Mouse (Mus musculus): Measurements from ENCODE around the gene Flt3. TPM values are rescaled to one million over a fixed set of nuclear protein-coding genes. Genes with fewer than 3 reads are reported as not detected.
A peak's percentile ranks its signal among the peaks of the same experiment; 100 is the strongest.

The Flt3 gene
- polyA plus RNA-seq, 1 experiment from 2014 or later: 0.14 TPM

DNA sequence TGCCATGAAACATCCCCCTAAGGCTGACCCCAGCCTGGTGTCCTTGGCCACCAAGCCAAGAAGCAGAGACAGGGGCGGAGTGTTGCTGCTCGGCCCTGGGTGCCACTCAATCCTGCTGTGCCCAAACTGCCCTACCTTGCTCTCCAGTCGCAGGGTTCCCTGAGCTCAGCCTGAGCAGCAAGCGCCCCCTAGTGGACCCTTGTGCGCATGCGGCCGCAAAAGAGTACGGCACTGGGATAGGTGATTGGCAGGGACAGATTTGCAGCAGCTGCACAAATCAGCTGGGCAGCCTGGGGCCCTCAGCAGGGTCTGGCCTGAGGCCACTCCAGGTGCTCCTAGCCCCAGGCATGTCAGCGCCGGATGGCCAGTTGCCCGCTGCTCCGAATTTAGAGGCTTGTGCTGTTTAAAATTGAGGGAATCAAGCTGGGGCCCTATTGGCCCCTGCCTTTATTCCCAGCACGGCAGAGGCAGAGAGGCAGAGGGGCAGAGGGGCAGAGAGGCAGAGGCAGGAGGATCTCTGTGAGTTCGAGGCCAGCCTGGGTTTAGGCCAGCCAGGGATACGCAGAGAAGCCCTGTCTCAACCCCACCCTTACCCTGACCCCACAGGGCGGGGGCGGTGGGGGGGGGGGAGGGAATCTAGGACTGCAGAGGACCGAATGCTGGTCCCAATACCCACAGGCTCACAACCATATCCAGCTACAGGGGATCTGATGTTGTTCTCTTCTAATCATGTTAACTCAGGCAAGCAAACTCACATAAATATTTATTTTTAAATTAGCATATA is 107.0 kb downstream of the Flt3 start:
- H3K4me2 ChIP-seq: no peak overlapping the region
- no peaks in the 10 kb centered on the region for H3K36me3 ChIP-seq
- no peaks in the 10 kb centered on the region for H3K9me3 ChIP-seq
- 21% methylated on average over 18 of the region's 18 CpGs for WGBS
- no peak overlapping the region for H3K27ac ChIP-seq
- peak; percentile 55; the same call in 1 of the 2 replicates for ATAC-seq (ENCODE audit: insufficient number of reproducible peaks, low FRiP score, low TSS enrichment, low read depth)
- H3K4me1 ChIP-seq: peaks cover 7% of the 10 kb centered on the region
- no peak overlapping the region for H3K4me3 ChIP-seq
- no peak overlapping the region for H3K9ac ChIP-seq
- peaks cover 60% of the 10 kb centered on the region for H3K27me3 ChIP-seq

DNA sequence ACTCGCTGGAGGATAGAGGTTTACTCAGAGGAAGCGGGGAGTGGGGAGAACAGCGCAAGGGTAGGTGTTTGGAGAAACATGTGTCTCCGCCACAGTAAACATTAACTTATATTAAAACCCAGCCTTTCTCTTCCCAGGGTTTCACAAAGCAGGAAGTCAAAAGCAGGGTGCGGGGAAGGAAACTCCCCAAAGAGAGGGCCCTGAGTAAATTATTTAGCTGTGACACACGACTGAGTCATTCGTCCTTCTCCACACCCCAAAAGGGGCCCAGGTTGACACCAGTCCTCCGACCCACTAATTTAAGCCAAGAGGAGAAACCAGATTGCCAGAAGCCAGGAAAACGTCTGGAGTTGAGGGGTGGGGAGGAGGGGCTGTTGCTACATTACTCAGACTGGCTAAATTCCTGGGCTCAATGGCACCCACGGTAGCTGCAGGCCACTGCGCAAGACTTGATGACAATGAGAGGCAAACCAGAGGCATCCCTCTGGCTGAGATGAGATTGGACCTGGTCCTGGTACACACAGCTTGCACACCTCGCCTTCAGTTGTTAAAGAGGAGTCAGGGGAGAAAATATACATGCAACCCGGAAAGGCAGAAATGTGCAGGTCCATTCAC is 107.7 kb downstream of the Flt3 start:
- Histone ChIP-seq H3K4me3 (no peak overlapping the region), H3K9ac (no peak overlapping the region), H3K27me3 (peaks cover 53% of the 10 kb centered on the region), H3K9me3 (no peaks in the 10 kb centered on the region), H3K4me1 (peaks cover 7% of the 10 kb centered on the region), H3K36me3 (no peaks in the 10 kb centered on the region), H3K27ac (no peak overlapping the region), H3K4me2 (no peak overlapping the region)
- no peak for ATAC-seq (ENCODE audit: insufficient number of reproducible peaks, low FRiP score, low TSS enrichment, low read depth)
- 34% methylated on average over 13 of the region's 13 CpGs for WGBS

DNA sequence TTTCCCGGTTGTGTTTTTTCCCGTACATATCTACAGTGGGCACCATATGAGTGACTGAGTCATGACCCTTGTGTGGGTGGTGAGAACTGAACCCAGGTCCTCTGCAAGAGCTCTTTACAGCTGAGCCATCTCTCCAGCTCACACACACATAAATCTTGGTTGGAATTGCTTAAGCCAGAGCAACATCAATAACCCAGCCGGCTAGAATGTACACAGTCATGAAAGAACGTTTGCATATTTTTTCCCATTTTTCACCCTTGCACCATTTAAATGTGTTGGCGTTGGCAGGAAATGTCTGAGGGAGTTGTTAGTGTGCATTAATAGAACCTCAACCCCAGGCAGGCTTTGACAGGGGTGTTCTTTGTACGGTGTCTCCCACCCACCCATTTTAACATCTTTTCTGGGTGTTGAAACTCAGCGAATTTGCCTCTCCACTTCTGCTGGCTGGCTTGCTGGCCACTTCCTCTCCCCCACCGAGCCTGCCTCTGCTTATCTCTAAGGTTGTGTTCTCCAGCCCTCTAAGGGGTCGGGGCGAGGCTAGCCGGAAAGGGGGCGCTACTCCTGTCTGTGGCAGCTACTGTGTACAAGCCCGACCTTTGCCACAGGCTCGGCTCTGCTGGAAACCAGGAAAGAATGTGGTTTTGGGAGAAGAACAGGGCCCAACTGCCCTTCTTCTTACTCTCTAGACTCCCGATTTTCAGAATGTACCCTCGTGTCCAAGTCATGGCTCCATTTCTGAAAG is 108.4 kb downstream of the Flt3 start:
- no peak overlapping the region for H3K9ac ChIP-seq
- H3K4me2 ChIP-seq: no peak overlapping the region
- WGBS: 33% methylated on average over 16 of the region's 16 CpGs
- H3K27me3 ChIP-seq: peaks cover 47% of the 10 kb centered on the region
- no peaks in the 10 kb centered on the region for H3K9me3 ChIP-seq
- H3K36me3 ChIP-seq: no peaks in the 10 kb centered on the region
- H3K27ac ChIP-seq: no peak overlapping the region
- no peak overlapping the region for H3K4me3 ChIP-seq
- H3K4me1 ChIP-seq: peaks cover 7% of the 10 kb centered on the region
- no peak for ATAC-seq (ENCODE audit: insufficient number of reproducible peaks, low FRiP score, low TSS enrichment, low read depth)

DNA sequence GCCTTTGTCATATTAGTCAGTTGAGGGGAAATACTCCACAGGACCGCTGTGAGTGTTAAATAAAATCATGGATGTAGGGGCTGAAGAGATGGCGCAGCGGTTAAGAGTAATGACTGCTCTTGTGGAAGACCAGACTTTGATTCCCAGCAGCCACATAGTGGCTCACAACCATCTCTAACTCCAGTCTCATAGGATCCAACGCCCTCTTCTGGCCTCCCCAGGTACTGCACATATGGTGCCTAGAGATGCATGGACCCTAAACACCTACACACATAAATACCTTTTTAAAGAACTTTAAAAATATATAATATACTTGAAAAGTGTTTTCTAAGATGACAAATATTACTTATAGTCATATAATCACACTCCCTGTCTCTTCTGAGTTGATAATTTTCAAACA is 115.9 kb downstream of the Flt3 start:
- H3K27me3 ChIP-seq: peaks cover 38% of the 10 kb centered on the region
- WGBS: 75% methylated on average over 4 of the region's 4 CpGs

More for the DNA sequence above, 115.9 kb downstream of the Flt3 start:
- Histone ChIP-seq H3K4me2 (no peak overlapping the region), H3K4me3 (no peak overlapping the region), H3K9me3 (no peaks in the 10 kb centered on the region), H3K4me1 (no peaks in the 10 kb centered on the region), H3K36me3 (no peaks in the 10 kb centered on the region), H3K27ac (no peak overlapping the region), H3K9ac (no peak overlapping the region)
- no peak for ATAC-seq (ENCODE audit: insufficient number of reproducible peaks, low FRiP score, low TSS enrichment, low read depth)

Small RNA genes lying within 50 kb of the gene (microRNA-seq; reads per million reads assigned to microRNA genes)
- not detected for gene Mir7k

Other genes starting within 250 kb of the Flt3 start
- not detected in 2 replicates for gene Gsx1, start 211.8 kb downstream of the Flt3 start, polyA plus RNA-seq (2015; fragmentation: Nextera tagmentation; extraction: Ambion mirVana)
- gene Pdx1, start 130.5 kb downstream of the Flt3 start, polyA plus RNA-seq (2015; fragmentation: Nextera tagmentation; extraction: Ambion mirVana): not detected in 2 replicates
- gene Cdx2, start 93.2 kb downstream of the Flt3 start, polyA plus RNA-seq (2015; fragmentation: Nextera tagmentation; extraction: Ambion mirVana): not detected in 2 replicates
- not detected in 2 replicates for gene Urad, start 78.0 kb downstream of the Flt3 start, polyA plus RNA-seq (2015; fragmentation: Nextera tagmentation; extraction: Ambion mirVana)
- gene Pan3, start 29.7 kb upstream of the Flt3 start, polyA plus RNA-seq (2015; fragmentation: Nextera tagmentation; extraction: Ambion mirVana): 60.0 and 70.8 TPM in 2 replicates